Mouse (Mus musculus) olfactory bulb, adult 2 months (tissue): Measurements from ENCODE around the gene D430041D05Rik.

Experiments
- CTCF ChIP-seq: fragments of 200-500 bp; IDR thresholded peaks from 2 replicates; pipeline ENCODE4 v1.5.1; 2012; ENCODE audit warnings: low read depth, mild to moderate bottlenecking, low read length, moderate library complexity; ENCODE audit not compliant: insufficient read depth
- POLR2A ChIP-seq: fragments of 200-500 bp; IDR thresholded peaks from 2 replicates; pipeline ENCODE4 v1.6.1; 2012; ENCODE audit warnings: mild to moderate bottlenecking, low read depth, low read length, moderate library complexity; ENCODE audit not compliant: insufficient read depth

DNA sequence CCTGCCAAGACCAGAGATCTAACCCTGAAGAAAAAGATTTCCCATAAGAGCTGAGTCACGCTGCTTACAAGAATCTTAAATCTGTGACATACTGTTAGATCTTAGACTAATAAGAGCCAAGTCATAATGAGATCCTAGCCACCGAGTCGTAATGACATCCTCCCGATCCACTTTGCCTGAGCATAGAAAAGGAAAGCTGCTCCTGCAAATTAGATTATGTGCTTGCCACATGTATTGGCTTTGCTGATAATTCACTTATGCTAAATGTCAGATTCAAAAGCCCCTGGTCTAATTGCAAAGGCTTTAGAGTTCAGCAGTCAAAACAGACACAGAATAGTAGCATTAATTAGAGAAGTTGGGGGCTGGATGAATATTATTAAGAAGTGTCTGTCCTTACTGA lies 164.0 kb downstream of the D430041D05Rik start:
- TF ChIP-seq CTCF (no peak), POLR2A (no peak)
